Mouse (Mus musculus): ENCODE data around the gene Cabp4.
"Not testable (repeated sequence)": the region's sequence is repeated elsewhere in the genome, so short reads cannot be mapped to it uniquely, and the experiment has no call there.

Gene Cabp4

GRCm38 (mm10) chr19:4147782-4148490 is 4.1 kb upstream of the Cabp4 start:
- DNase-seq (ENCODE audit: low read depth, low spot score), result no peak

DNA sequence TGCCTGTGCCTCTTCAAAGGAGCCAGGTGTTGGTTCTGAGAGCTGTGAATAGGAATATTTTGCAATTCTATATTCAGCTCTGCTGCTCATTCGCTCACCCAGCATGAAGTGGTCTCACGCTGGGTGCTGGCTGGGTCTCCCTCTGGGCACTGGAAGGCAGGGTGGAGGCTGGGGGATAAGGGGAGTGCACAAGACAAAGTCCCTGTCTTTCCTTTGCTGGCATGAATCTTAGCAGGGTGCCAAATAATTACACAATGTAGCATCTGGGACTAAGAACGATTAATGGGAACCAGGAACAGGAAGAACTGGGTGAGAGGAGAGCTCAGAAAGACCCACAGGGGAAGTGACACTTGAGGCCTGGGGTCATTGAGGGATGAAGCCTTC is 3.2 kb upstream of the Cabp4 start:
- DNase-seq (ENCODE audit: low read depth, low spot score), result no peak

DNA sequence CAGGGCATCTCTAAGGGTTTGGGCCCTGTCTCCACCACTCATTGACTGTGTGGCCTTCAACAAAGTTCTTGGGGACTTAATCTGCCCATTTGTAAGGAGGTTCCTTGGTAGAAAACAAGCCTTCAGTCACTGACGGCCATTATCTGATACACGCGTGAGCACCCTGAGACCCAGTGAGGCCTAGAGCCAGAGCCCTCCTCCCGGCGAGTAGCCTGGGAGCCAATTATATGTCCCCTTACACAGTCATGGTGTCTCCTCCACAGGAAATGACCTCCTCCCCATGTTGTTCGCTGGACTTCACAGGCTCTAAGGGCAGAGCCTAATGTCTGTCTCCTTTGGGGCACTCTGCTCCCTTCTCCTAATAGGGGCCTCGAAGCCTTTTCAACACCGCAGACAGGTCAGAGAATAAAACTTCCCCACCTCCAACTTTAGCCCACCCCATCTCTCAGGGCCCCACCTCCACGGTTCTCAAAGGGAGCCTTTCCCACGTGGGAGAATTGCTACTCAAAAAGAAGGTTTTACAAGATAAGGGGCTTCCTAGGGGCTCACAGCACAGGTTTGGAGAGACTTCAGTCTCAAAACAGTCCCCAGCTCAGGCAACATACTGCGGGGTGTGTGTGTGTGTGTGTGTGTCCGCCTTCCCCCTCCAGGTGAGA is 2.7 kb upstream of the Cabp4 start:
- no peak for DNase-seq (ENCODE audit: low read depth, low spot score)

GRCm38 (mm10) chr19:4145936-4146335 is 2.1 kb upstream of the Cabp4 start:
- DNase-seq (ENCODE audit: low read depth, low spot score), result no peak

GRCm38 (mm10) chr19:4144550-4145498 is 991 bp upstream of the Cabp4 start:
- no peak for DNase-seq (ENCODE audit: low read depth, low spot score)

GRCm38 (mm10) chr19:4142416-4143173 is 1.2 kb downstream of the Cabp4 start:
- DNase-seq (ENCODE audit: low read depth, low spot score), result no peak

DNA sequence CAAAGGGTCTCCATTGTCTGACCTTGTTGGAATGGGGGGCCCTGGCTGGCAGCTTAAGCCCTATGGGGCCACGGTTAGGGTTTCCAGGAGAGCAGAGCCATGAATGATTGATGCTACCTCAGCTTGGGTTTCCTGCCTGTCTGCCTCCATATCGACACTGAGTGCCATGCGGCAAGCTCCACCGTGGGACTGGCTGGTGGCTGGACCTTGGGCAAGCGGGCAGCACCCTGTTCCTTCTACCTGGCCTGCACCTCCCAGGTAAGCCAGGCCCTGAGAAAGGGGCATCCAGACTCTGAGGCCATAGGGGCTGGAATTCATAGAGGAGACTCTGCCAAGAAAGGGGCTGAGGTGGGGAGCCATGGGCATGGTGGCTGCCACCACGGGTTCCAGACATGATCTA is 3.7 kb downstream of the Cabp4 start:
- DNase-seq (ENCODE audit: low read depth, low spot score), result no peak

DNA sequence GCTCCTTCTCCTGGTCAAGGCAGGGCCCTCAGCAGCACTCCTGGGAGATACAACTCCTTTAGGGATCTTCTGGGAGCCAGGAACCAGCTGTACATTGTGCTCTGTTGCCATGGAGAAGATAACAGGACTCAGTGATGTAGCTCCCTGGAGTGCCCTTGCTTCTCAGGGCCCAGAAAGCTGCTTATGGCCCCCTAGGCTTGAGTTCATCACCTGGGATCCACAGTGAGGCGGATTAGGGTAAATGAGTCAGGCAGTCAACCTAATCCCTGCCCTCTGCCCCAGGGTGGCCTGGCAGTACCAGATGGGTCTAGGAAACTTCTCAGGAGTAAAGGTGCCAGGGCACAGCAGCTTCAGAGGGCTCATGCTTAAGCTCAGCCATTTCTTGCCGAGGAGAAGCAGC is 4.4 kb downstream of the Cabp4 start, which contains the start of gene Gpr152:
Gpr152 (plus strand) TSS at position 342 of the 400 bp plus-strand sequence.
- no peak for DNase-seq (ENCODE audit: low read depth, low spot score)

DNA sequence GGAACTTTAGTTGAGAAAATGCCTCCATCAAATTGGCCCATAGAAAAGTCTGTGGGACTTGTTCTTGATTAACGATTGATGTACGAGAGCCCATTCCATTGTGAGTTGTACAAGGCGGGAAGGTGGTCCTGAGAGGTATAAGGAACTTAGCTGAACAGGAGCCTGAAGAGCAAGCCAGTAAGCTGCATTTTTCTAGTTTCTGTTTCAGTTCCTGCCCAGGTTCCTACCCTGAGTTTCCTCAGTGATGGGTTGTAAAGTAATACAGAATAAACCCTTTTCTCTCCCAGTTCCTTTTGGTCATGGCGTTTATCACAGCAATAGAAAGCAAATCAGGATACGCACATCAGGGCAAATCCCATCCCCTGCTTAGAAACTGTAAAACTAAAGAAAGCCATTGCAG is 5.9 kb downstream of the Cabp4 start:
- no peak for DNase-seq (ENCODE audit: low read depth, low spot score)

- DNase-seq (ENCODE audit: low read depth, low spot score), result no peak
Observed at GRCm38 (mm10) chr19:4136463-4136862, 7.4 kb downstream of the Cabp4 start.

- not testable (repeated sequence) for DNase-seq (ENCODE audit: low read depth, low spot score)
Observed at GRCm38 (mm10) chr19:4135963-4136345, 7.9 kb downstream of the Cabp4 start.

DNA sequence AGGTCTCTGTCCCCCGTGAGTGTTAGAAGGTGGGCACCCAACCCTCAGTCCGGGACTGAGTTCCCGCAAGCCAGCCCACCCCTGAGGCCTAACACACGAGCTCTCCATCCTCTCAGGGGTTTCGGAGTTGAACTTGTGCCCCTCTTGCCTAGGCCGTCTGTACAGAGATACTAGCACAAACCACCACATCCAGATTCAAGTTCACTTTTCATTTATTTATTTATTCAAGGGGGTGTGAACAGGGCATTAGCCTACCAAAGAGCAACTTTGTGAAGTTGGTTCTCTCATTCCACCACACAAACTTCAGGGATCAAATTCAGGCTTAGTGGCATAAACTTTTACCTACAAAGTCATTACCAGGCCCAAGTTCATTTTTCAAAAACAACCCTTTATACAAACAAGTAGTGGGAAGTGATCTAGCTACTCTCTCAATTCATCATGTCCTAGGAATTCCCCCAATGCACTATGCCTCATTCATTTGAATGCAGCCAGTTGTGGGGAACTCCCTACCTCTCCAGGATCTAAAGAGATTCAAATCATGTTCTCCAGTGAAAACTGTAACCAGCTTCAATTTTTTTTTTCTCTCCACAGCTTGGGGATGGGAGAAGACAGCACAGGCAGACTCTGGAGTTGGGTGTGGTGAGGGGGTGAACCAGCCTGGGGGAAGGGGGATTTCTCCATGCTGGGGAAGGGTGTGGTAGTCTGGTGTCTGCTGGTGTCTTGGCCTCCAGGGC is 8.4 kb downstream of the Cabp4 start:
- not testable (repeated sequence) for DNase-seq (ENCODE audit: low read depth, low spot score)

GRCm38 (mm10) chr19:4134354-4134753 is 9.5 kb downstream of the Cabp4 start:
- DNase-seq (ENCODE audit: low read depth, low spot score), result no peak

DNA sequence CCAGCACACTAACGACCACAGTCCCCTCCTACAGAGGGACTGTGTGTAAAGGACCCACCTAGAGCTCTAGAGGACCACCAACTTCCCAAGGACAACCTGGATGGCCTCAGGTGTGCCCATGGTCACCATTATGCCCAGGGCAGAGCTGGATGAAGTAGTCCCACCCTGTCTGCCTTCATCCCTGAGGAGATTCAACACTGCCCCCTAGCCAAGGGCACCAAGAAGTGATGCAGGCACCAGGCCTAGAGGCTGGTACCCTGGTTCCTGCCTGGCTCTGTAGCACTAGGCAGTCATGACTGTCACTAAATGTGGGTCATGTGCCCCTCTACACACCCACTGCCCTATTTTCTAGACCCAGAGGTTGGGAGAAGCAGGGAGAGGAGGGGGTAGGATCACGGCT is 12.1 kb downstream of the Cabp4 start:
- no peak for DNase-seq (ENCODE audit: low read depth, low spot score)

GRCm38 (mm10) chr19:4131075-4131474 is 12.8 kb downstream of the Cabp4 start:
- DNase-seq (ENCODE audit: low read depth, low spot score), result no peak

DNA sequence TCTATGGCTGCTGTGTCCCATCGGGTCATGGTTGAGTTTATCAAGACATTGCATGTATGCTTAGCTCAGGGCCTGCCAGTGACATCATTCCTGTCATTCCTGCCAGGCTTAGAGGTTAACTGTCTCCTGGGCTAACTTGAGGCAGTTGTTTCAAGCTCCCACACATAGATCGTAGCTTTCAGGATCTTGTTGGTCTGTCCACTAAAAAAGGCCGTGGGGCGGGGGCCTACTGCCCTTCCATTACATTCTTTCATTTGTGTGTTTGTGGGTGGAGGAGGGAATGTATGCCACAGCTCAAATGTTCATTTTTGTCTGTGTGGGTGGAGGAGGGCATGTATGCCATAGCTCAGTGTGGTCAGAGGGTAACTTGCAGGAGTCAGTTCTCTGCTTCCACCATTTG is 13.7 kb downstream of the Cabp4 start:
- no peak for DNase-seq (ENCODE audit: low read depth, low spot score)

DNA sequence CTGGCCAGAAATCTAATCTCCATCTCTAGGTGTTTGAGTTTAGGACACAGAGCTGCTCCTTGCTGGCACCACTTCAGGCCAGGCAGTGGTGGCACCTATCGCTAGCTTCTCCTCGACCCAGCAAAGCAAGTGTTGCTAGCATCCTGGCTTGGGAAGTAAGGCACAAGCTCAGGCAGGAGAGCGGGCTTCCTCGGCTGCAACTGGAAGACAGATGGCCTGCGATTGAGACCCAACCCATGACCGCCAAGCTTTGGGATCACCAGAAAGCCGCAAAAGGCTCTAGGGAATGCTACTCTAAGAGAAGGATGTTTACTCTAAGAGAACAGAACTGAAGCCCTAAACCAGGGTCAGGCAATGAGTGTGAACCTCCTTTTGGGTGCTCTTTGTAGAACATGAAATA is 14.4 kb downstream of the Cabp4 start:
- no peak for DNase-seq (ENCODE audit: low read depth, low spot score)

DNA sequence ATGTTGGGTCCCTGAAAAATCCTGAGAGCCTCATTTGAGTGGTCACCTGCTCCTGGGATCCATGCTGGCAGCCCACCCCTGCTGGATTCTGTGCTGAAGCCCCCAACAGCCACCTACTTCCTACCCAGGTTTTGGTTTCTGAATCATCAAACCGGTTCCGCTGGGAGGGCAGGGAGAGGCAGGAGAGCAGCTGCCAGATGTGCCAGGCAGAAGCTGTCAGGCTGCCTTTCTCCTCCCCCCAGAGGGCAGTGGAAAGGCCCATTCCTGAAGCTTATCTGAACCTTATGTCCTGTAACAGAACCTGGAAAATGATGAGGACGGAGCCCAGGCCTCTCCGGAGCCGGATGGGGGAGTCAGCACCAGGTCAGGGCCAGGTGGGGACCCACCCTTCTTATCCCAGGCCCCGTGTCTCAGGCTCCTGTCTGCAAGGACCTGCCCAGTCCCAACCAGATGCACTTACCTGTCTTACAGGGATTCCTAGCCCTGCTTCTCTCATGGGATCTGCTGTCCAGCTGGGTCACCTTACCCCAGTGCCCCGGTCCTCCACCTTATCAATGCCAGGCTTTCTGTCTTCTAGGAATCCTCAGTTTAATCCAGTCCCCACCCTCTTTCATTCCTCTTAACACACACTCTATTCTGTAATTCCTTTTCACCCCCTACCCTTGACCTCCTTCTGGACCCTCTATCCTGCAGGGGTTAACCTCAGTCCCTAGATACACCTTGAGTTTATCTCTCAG is 16.9 kb downstream of the Cabp4 start:
- no peak for DNase-seq (ENCODE audit: low read depth, low spot score)

- peak; percentile 98 for DNase-seq (ENCODE audit: low read depth, low spot score)
Observed at GRCm38 (mm10) chr19:4125741-4126696, 17.8 kb downstream of the Cabp4 start, which contains the start of gene Aip. Aip (minus strand) TSS chr19:4125858.
